Mouse (Mus musculus) small intestine, adult 2 months (tissue): ENCODE results near the gene Trim17. TPM values are rescaled to one million over a fixed set of nuclear protein-coding genes. Genes with fewer than 3 reads are reported as not detected.

Experiments
- H3K27ac ChIP-seq: fragments of 200-500 bp; 2 replicates; pipeline ENCODE4 v1.5.1; 2012; ENCODE audit warnings: low read depth, low read length, control low read depth, inconsistent platforms; ENCODE audit not compliant: insufficient read depth
- H3K27me3 ChIP-seq: fragments of 200-500 bp; 2 replicates; pipeline ENCODE4 v1.6.1; 2012; ENCODE audit warnings: mild to moderate bottlenecking, moderate library complexity, low read length, inconsistent platforms; ENCODE audit not compliant: control insufficient read depth, insufficient read depth
- H3K36me3 ChIP-seq: fragments of 200-500 bp; 2 replicates; pipeline ENCODE4 v1.6.1; 2012; ENCODE audit warnings: mild to moderate bottlenecking, low read length, control low read depth, inconsistent platforms; ENCODE audit not compliant: control insufficient read depth, insufficient read depth
- H3K4me1 ChIP-seq: fragments of 200-500 bp; 2 replicates; pipeline ENCODE4 v1.6.1; 2012; ENCODE audit warnings: low read length, inconsistent platforms, mixed read lengths; ENCODE audit not compliant: control insufficient read depth, insufficient read depth, insufficient read length
- H3K4me3 ChIP-seq: fragments of 200-500 bp; 2 replicates; pipeline ENCODE4 v1.5.1; 2012; ENCODE audit warnings: low read depth, mild to moderate bottlenecking, control low read depth, inconsistent platforms, low read length, moderate library complexity
- CTCF ChIP-seq: fragments of 200-500 bp; IDR thresholded peaks from 2 replicates; pipeline ENCODE4 v1.5.1; 2012; ENCODE audit warnings: low read depth, mild to moderate bottlenecking, control low read depth, inconsistent platforms, low read length, moderate library complexity, mixed read lengths; ENCODE audit not compliant: insufficient replicate concordance, insufficient read length; ENCODE audit errors: extremely low read depth
- POLR2A ChIP-seq: fragments of 200-500 bp; IDR thresholded peaks from 2 replicates; pipeline ENCODE4 v1.6.1; 2012; ENCODE audit warnings: low read depth, mild to moderate bottlenecking, control low read depth, inconsistent platforms, low read length, moderate library complexity
- WGBS: fragments of 180-500 bp; shearing (Covaris S2); methylation state at CpG from one replicate; pipeline ENCODE4 v1.1.7; 2018; 5-methylcytosine and 5-hydroxymethylcytosine counted together
- polyA plus RNA-seq: library from polyadenylated mRNA; depleted of rRNA; stranded (reverse); fragments of >200 nt; gene quantifications from 2 replicates; pipeline ENCODE4 v1.2.3, GENCODE M21; 2012

Gene Trim17
- polyA plus RNA-seq, 1 experiment: 0.08 TPM

- WGBS: 82% methylated on average over 9 of the region's 9 CpGs
- H3K27me3 ChIP-seq: 0 out of 2 replicates have a peak, but pooled peaks cover 4% of the 10 kb centered on the region
- H3K4me1 ChIP-seq: peaks cover 12% of the 10 kb centered on the region
- TF ChIP-seq CTCF (no peak), POLR2A (no peak)
- no peak overlapping the region for H3K4me3 ChIP-seq
- peaks cover 4% of the 10 kb centered on the region; the same call in 1 of the 2 replicates for H3K36me3 ChIP-seq
- no peak overlapping the region for H3K27ac ChIP-seq
These were observed 40.7 kb downstream of the Trim17 start for GRCm38 (mm10) chr11:58995061-58995806.

DNA sequence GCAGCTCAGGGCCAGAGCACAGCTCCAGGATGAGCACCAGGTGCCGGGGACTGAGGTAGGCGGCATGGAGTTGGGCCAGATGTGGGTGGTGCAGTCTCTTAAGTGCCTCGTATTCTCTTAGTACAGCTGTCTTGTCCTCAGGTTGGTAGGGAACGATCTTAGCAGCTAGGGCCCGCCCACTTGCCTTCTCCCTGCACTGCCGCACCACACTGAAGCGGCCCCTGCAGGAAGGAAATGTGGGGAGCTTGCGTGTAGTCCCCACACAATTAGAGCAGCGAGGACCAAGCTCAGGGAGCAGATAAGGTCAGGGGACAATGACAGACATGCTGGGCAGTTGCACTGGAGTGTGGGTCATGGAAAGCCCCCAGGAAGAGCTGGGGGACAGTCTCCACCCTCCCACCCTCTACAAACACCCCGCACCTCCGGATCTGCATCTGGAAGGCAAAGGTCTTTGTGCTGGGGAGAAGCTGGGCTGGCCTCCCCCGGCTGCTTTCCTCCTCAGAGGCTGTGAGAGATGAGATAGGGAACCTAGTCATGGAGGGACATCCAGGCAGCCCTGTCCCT, 41.4 kb downstream of the Trim17 start:
- no peaks in the 10 kb centered on the region for H3K36me3 ChIP-seq
- 39% methylated on average over 12 of the region's 12 CpGs for WGBS
- H3K4me3 ChIP-seq: no peak overlapping the region
- peaks cover 12% of the 10 kb centered on the region for H3K4me1 ChIP-seq
- H3K27me3 ChIP-seq: 0 out of 2 replicates have a peak, but pooled peaks cover 4% of the 10 kb centered on the region
- no peak for TF ChIP-seq POLR2A
- no peak; the same call in 1 of the 2 replicates for TF ChIP-seq CTCF
- no peak overlapping the region for H3K27ac ChIP-seq

- no peak for TF ChIP-seq CTCF
- TF ChIP-seq POLR2A: no peak
- H3K4me3 ChIP-seq: no peak overlapping the region
- WGBS: 73% methylated on average over 5 of the region's 5 CpGs
- H3K27me3 ChIP-seq: 0 out of 2 replicates have a peak, but pooled peaks cover 4% of the 10 kb centered on the region
- no peaks in the 10 kb centered on the region for H3K36me3 ChIP-seq
- no peak overlapping the region for H3K27ac ChIP-seq
- peaks cover 12% of the 10 kb centered on the region for H3K4me1 ChIP-seq
These were observed 43.1 kb downstream of the Trim17 start for GRCm38 (mm10) chr11:58997541-58997940.

DNA sequence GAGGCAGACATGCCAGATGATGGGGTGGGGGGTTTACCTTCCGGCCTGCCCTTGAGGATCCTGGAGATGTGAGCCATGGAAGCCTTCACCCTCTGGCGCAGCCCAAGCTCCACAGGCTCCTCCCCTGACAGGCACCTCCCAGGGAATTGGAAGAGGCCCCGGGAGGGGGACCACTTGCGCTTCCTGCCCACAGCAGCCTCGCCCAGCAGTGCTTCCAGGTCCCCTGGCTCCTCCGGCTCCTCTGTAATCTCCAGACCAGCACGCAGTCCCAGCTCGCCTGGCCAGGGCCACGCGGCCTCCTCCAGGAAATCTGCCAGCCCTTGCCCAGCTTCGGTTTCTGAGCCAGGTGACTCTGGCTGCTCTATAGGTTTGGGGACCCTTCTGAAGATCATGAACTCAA, 44.7 kb downstream of the Trim17 start:
- 0 out of 2 replicates have a peak, but pooled peaks cover 3% of the 10 kb centered on the region for H3K27me3 ChIP-seq
- WGBS: 24% methylated on average over 11 of the region's 11 CpGs
- no peak overlapping the region for H3K27ac ChIP-seq
- no peak overlapping the region for H3K4me3 ChIP-seq
- TF ChIP-seq CTCF (no peak), POLR2A (no peak)
- H3K4me1 ChIP-seq: peaks cover 10% of the 10 kb centered on the region
- no peaks in the 10 kb centered on the region for H3K36me3 ChIP-seq

GRCm38 (mm10) chr11:58999830-59000229, 45.3 kb downstream of the Trim17 start:
- Histone ChIP-seq H3K27ac (no peak overlapping the region), H3K36me3 (no peaks in the 10 kb centered on the region), H3K27me3 (no peaks in the 10 kb centered on the region), H3K4me1 (peaks cover 5% of the 10 kb centered on the region; the same call in 1 of the 2 replicates), H3K4me3 (no peak overlapping the region)
- TF ChIP-seq POLR2A: no peak
- no peak for TF ChIP-seq CTCF
- 78% methylated on average over 6 of the region's 6 CpGs for WGBS

DNA sequence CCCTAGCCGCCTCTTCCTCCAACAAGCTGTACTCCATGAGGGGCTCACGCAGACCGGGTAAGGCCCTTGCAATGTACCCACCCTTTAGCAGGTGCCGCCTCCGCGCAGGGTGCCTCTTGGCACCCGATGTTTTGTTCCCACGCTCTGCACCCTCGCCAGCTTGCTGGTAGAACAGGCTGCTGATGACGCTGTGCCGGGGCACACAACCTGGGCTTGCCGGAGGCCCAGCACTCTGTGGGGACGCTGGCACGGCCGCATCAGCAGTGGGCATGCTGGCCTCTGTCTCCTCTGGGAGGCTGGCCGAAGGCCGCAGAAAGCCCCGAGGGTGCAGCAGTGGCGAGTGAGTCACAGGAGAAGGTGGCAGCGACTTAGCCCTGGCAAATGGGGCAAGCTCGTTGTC, 46.1 kb downstream of the Trim17 start:
- WGBS: 93% methylated on average over 21 of the region's 21 CpGs
- TF ChIP-seq CTCF: no peak
- TF ChIP-seq POLR2A: no peak

GRCm38 (mm10) chr11:59002327-59003079, 48.0 kb downstream of the Trim17 start:
- no peak for TF ChIP-seq POLR2A
- TF ChIP-seq CTCF: no peak
- 71% methylated on average over 7 of the region's 7 CpGs for WGBS
- no peak overlapping the region for H3K27ac ChIP-seq
- H3K36me3 ChIP-seq: no peaks in the 10 kb centered on the region
- H3K27me3 ChIP-seq: no peaks in the 10 kb centered on the region
- H3K4me3 ChIP-seq: no peak overlapping the region
- H3K4me1 ChIP-seq: no peaks in the 10 kb centered on the region

More for the DNA sequence above, 46.1 kb downstream of the Trim17 start:
- Histone ChIP-seq H3K27me3 (no peaks in the 10 kb centered on the region), H3K4me1 (0 out of 2 replicates have a peak, but pooled peaks cover 1% of the 10 kb centered on the region), H3K27ac (no peak overlapping the region), H3K36me3 (no peaks in the 10 kb centered on the region), H3K4me3 (no peak overlapping the region)
